Mouse (Mus musculus): Measurements from ENCODE around the gene Tiam2.

DNA sequence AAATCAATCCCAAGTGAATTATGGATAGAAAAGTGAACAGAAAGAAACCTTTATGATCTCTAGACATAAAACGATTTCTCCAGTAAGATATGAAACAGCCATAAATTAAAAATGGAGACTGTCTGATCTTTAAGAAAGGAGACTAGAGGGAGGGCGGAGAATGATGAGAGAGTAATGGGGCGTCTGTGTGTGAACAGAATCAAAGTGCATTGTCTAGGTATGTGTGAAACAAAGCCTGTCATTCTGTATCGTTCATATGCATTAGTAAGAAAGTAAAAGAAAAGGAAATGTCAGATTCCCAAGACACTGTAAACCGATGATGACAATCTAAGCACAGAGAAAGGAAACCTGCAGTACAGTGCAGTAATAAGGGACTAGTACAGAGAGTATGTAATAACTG is 214.7 kb downstream of the Tiam2 start:
- TF ChIP-seq CTCF (IDR thresholded peaks at IDR 0.05; ENCODE audit: borderline replicate concordance, insufficient read depth, low read length): no peak
- TF ChIP-seq POLR2A (IDR thresholded peaks at IDR 0.05; ENCODE audit: low read depth, low read length): no peak

Data from embryonic fibroblast, embryonic 13.5 days (primary cell).